Mouse (Mus musculus) heart, postnatal 0 days (tissue): ENCODE results near the gene Ndufs6.

Source experiments
- CTCF ChIP-seq: IDR thresholded peaks from 2 replicates; pipeline ENCODE4 v1.5.1; 2016; ENCODE audit warnings: antibody characterized with exemption, control low read depth, low read depth
- EP300 ChIP-seq: IDR thresholded peaks from 2 replicates; pipeline ENCODE4 v1.6.1; 2016; ENCODE audit warnings: antibody characterized with exemption, low read depth

GRCm38 (mm10) chr13:73323406-73323805, 4.9 kb downstream of the Ndufs6 start:
- TF ChIP-seq CTCF = no peak
- no peak for TF ChIP-seq EP300
